Mouse (Mus musculus): ENCODE results near the gene 4932438A13Rik.

Gene 4932438A13Rik

GRCm38 (mm10) chr3:36918322-36918721 lies 55.4 kb downstream of the 4932438A13Rik start:
- no peak for DNase-seq (ENCODE audit: low spot score in 2 of 2)

- no peak for DNase-seq (ENCODE audit: low spot score in 2 of 2)
These were observed 78.7 kb downstream of the 4932438A13Rik start for GRCm38 (mm10) chr3:36941572-36941971.

- DNase-seq (ENCODE audit: low spot score in 2 of 2), result peak in 1 of 2 experiments; percentile 27
These were observed 79.2 kb downstream of the 4932438A13Rik start for GRCm38 (mm10) chr3:36942108-36942507.

- DNase-seq (ENCODE audit: low spot score in 2 of 2), result no peak
These were observed 80.8 kb downstream of the 4932438A13Rik start for GRCm38 (mm10) chr3:36943706-36944105.

- no peak for DNase-seq (ENCODE audit: low spot score in 2 of 2)
These were observed 175.1 kb downstream of the 4932438A13Rik start for GRCm38 (mm10) chr3:37037979-37038378.

GRCm38 (mm10) chr3:37039811-37040210 lies 176.9 kb downstream of the 4932438A13Rik start:
- no peak for DNase-seq (ENCODE audit: low spot score in 2 of 2)

- DNase-seq (ENCODE audit: low spot score in 2 of 2), result no peak
These were observed 188.6 kb downstream of the 4932438A13Rik start for GRCm38 (mm10) chr3:37051491-37051890.

- no peak for DNase-seq (ENCODE audit: low spot score in 2 of 2)
These were observed 200.5 kb downstream of the 4932438A13Rik start, which contains the start of gene Adad1 for GRCm38 (mm10) chr3:37063406-37063805. TSS of gene Adad1 (plus strand) at chr3:37063527.

- DNase-seq (ENCODE audit: low spot score in 2 of 2), result peak; percentile 38 to 55
These were observed 210.3 kb downstream of the 4932438A13Rik start for GRCm38 (mm10) chr3:37073211-37073610.

GRCm38 (mm10) chr3:37084860-37085259 lies 222.0 kb downstream of the 4932438A13Rik start:
- no peak for DNase-seq (ENCODE audit: low spot score in 2 of 2)

GRCm38 (mm10) chr3:37090721-37091120 lies 227.8 kb downstream of the 4932438A13Rik start:
- no peak for DNase-seq (ENCODE audit: low spot score in 2 of 2)
